Comparison of ENCODE assay signal across 7 mouse cellular contexts in the genomic region with DNA sequence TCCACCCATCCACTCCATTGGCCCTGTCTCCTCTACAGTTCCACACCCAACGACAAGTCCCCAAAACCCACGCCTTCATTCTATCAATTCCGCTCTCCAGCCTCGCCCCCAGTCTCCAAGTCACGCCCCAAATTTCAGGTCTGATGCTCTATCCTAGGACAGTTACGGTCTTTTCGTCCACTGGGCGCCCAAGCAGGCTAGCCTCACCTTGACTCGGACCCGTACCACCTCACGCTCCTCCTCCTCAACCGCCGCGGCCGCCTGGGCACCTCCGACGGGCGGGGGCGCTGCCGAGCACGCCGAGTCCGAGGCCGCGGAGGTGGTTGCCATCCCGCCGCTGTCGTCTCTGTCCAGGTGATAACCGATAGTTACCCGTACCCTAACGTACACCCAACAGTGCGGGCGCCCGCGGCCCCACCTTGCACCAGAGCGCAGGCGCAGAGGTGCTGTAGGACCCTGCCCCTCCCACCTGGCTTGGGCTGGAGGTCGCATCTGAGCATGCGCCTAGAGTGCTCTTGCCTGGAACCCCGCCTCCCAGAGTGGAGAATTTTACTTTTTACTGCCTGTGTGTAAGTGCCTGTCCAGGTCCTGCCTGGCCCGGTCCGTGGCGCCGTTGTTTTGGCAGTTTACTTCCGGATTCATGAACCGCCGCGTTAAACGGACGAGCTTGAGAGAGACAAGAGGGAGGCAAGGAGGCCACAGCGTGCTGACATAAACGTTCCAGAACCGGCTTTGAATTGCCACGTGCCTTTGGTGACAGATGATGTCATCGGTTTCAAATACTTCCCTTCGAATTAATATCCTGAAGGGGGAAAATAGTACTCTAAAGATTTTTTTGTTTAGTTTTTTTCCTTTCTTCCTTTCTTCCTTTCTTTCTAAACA. TPM values are rescaled to one million over a fixed set of nuclear protein-coding genes. Genes with fewer than 3 reads are reported as not detected.
DNase-seq lines count a peak whose midpoint lies in the region; ATAC-seq lines count a peak whose summit lies in the region.

TSS of gene Tbc1d25 (minus strand) at position 678 of the 882 bp plus-strand sequence.

- peak; percentile 97 for ATAC-seq in midbrain, embryonic 13.5 days

- H3K9ac ChIP-seq in midbrain, embryonic 13.5 days (replicated peaks) = peak within 1 kb of the TSS; percentile 63

- peaks cover 5% of the 10 kb centered on the region; the same call in 1 of the 2 replicates for H3K36me3 ChIP-seq in embryonic facial prominence, embryonic 10.5 days (replicated peaks)
- H3K36me3 ChIP-seq in limb, embryonic 10.5 days = peaks cover 12% of the 10 kb centered on the region
- H3K36me3 ChIP-seq in midbrain, embryonic 13.5 days = peaks cover 2% of the 10 kb centered on the region; the same call in 1 of the 2 replicates

- H3K4me1 ChIP-seq in embryonic facial prominence, embryonic 10.5 days = no peaks in the 10 kb centered on the region
- peaks cover 6% of the 10 kb centered on the region; the same call in 1 of the 2 replicates for H3K4me1 ChIP-seq in limb, embryonic 10.5 days
- H3K4me1 ChIP-seq in midbrain, embryonic 13.5 days (replicated peaks) = peaks cover 7% of the 10 kb centered on the region

- peak within 1 kb of the TSS; percentile 54 for H3K4me2 ChIP-seq in midbrain, embryonic 13.5 days (replicated peaks)

- peak within 1 kb of the TSS; percentile 80 for H3K27ac ChIP-seq in embryonic facial prominence, embryonic 10.5 days (replicated peaks)
- H3K27ac ChIP-seq in limb, embryonic 10.5 days = peak within 1 kb of the TSS; percentile 81
- H3K27ac ChIP-seq in midbrain, embryonic 13.5 days = no peak within 1 kb of the TSS; the same call in 1 of the 2 replicates

- DNase-seq in adrenal gland, postnatal 10 days = peak; percentile 87
- peak; percentile 87 for DNase-seq in embryonic facial prominence, embryonic 10.5 days (ENCODE audit: low spot score)
- no peak for DNase-seq in gonadal fat pad, adult 2 months (ENCODE audit: low read depth)
- peak; percentile 93 for DNase-seq in kidney, adult 11 months
- peak; percentile 86 for DNase-seq in limb, embryonic 10.5 days (ENCODE audit: low spot score)
- peak; percentile 77 for DNase-seq in spleen, adult 12 weeks (ENCODE audit: low spot score)

- no peaks in the 10 kb centered on the region for H3K27me3 ChIP-seq in embryonic facial prominence, embryonic 10.5 days (replicated peaks; ENCODE audit: low read depth, poor library complexity, severe bottlenecking)
- H3K27me3 ChIP-seq in limb, embryonic 10.5 days (ENCODE audit: low read depth, poor library complexity, severe bottlenecking) = no peaks in the 10 kb centered on the region
- no peaks in the 10 kb centered on the region for H3K27me3 ChIP-seq in midbrain, embryonic 13.5 days

- peak within 1 kb of the TSS; percentile 65 for H3K4me3 ChIP-seq in embryonic facial prominence, embryonic 10.5 days
- peak within 1 kb of the TSS; percentile 66 for H3K4me3 ChIP-seq in limb, embryonic 10.5 days
- peak within 1 kb of the TSS; percentile 59 for H3K4me3 ChIP-seq in midbrain, embryonic 13.5 days (replicated peaks)

- H3K9me3 ChIP-seq in embryonic facial prominence, embryonic 10.5 days = no peaks in the 10 kb centered on the region
- H3K9me3 ChIP-seq in limb, embryonic 10.5 days (replicated peaks) = no peaks in the 10 kb centered on the region
- H3K9me3 ChIP-seq in midbrain, embryonic 13.5 days = no peaks in the 10 kb centered on the region

- 10% methylated on average over 56 of the region's 56 CpGs for whole genome bisulfite sequencing in embryonic facial prominence, embryonic 10.5 days
- 9% methylated on average over 56 of the region's 56 CpGs for whole genome bisulfite sequencing in limb, embryonic 10.5 days
- WGBS in midbrain, embryonic 13.5 days = 16% methylated on average over 52 of the region's 56 CpGs

RNA-seq across cellular contexts. Expression of gene Tbc1d25, which starts in this region (rescaled TPM):
- total RNA-seq in adrenal gland, postnatal 10 days (2021) = 1 to 10 TPM; 7.3 to 8.0 TPM
- polyA plus RNA-seq in embryonic facial prominence, embryonic 10.5 days (2016; fragmentation: Nextera tagmentation; extraction: Ambion mirVana) = 10.4 and 11.8 TPM in 2 replicates
- polyA plus RNA-seq in gonadal fat pad, adult 2 months (2012; rRNA removed) = 12.0 TPM in 2 replicates
- polyA plus RNA-seq in limb, embryonic 10.5 days (2016; fragmentation: Nextera tagmentation; extraction: Ambion mirVana) = 12.5 and 12.7 TPM in 2 replicates
- 17.5 and 19.0 TPM in 2 replicates for polyA plus RNA-seq in midbrain, embryonic 13.5 days (2015; fragmentation: Nextera tagmentation; extraction: Ambion mirVana)
